Mouse (Mus musculus) heart, adult 8-10 months (tissue): ENCODE measurements around the gene Ctdsp1. TPM values are rescaled to one million over a fixed set of nuclear protein-coding genes. Genes with fewer than 3 reads are reported as not detected.

ENCODE experiments used
- DNase-seq: peaks from one replicate; pipeline ENCODE4 v3.0.0; 2022; ENCODE audit warnings: low spot score
- total RNA-seq, 4 experiments: library from RNA; stranded (reverse); gene quantifications; 2 replicates each; pipeline ENCODE4 v1.2.4; 2022

The Ctdsp1 gene
- total RNA-seq, result 100 to 1,000 TPM; 115 to 130 (median 121) TPM

GRCm38 (mm10) chr1:74390924-74391748 is at the start of gene Ctdsp1:
TSS of gene Ctdsp1 (plus strand) at chr1:74391509.
- DNase-seq, result peak; percentile 98

- no peak for DNase-seq
These were observed 49.4 kb upstream of the Ctdsp1 start for GRCm38 (mm10) chr1:74341898-74342297.

GRCm38 (mm10) chr1:74342308-74342707 is 49.0 kb upstream of the Ctdsp1 start:
- DNase-seq, result no peak

GRCm38 (mm10) chr1:74343161-74343560 is 48.1 kb upstream of the Ctdsp1 start:
- no peak for DNase-seq

GRCm38 (mm10) chr1:74344163-74344916 is 47.0 kb upstream of the Ctdsp1 start:
- no peak for DNase-seq

- no peak for DNase-seq
These were observed 40.0 kb upstream of the Ctdsp1 start for GRCm38 (mm10) chr1:74351185-74351769.

GRCm38 (mm10) chr1:74352532-74353096 is 38.7 kb upstream of the Ctdsp1 start:
- DNase-seq, result no peak

GRCm38 (mm10) chr1:74353453-74354229 is 37.7 kb upstream of the Ctdsp1 start:
- DNase-seq, result no peak

GRCm38 (mm10) chr1:74357531-74357930 is 33.8 kb upstream of the Ctdsp1 start:
- no peak for DNase-seq

- no peak for DNase-seq
These were observed 31.3 kb upstream of the Ctdsp1 start for GRCm38 (mm10) chr1:74359952-74360517.

GRCm38 (mm10) chr1:74361812-74362211 is 29.5 kb upstream of the Ctdsp1 start, which contains the start of gene Catip:
TSS of gene Catip (plus strand) at chr1:74362108.
- peak; percentile 87 for DNase-seq

GRCm38 (mm10) chr1:74362325-74363229 is 28.7 kb upstream of the Ctdsp1 start:
- DNase-seq, result no peak

- DNase-seq, result no peak
These were observed 27.9 kb upstream of the Ctdsp1 start for GRCm38 (mm10) chr1:74363437-74363836.

GRCm38 (mm10) chr1:74364270-74364669 is 27.0 kb upstream of the Ctdsp1 start:
- DNase-seq, result no peak

GRCm38 (mm10) chr1:74367886-74368645 is 23.2 kb upstream of the Ctdsp1 start:
- DNase-seq, result peak; percentile 74

- no peak for DNase-seq
These were observed 21.3 kb upstream of the Ctdsp1 start for GRCm38 (mm10) chr1:74370040-74370439.

- no peak for DNase-seq
These were observed 17.9 kb upstream of the Ctdsp1 start for GRCm38 (mm10) chr1:74373372-74373771.

- DNase-seq, result no peak
These were observed 16.3 kb upstream of the Ctdsp1 start, which contains the start of gene Slc11a1 for GRCm38 (mm10) chr1:74374980-74375379. TSS of gene Slc11a1 (plus strand) at chr1:74375195.

GRCm38 (mm10) chr1:74375561-74375960 is 15.7 kb upstream of the Ctdsp1 start:
- DNase-seq, result no peak
